Mouse (Mus musculus) lung, postnatal 25 days (tissue): ENCODE results near the gene Pakap.

Experiments
- DNase-seq: peaks from one replicate; pipeline ENCODE4 v3.0.0; 2022; ENCODE audit warnings: low spot score

Gene Pakap

DNA sequence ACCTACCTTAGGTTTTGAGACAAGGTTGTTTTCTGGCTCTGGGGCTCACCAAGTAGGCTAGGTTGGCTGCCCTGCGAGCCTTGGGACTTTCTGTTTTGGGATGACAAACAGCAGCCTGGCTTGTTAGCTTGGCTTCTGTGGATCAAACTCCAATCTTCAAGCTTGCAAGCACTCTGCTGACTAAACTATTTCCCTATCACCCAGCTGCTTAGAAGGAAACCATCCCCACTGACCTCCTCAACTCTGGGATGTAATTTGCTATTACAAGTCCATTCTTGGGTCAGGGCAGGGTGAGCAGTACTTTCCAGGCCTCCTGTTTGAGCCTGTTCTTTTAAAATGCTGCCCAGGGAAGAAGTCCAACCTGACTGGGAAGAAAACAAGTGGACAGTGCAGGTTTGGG lies 196.9 kb downstream of the Pakap start:
- DNase-seq: no peak

DNA sequence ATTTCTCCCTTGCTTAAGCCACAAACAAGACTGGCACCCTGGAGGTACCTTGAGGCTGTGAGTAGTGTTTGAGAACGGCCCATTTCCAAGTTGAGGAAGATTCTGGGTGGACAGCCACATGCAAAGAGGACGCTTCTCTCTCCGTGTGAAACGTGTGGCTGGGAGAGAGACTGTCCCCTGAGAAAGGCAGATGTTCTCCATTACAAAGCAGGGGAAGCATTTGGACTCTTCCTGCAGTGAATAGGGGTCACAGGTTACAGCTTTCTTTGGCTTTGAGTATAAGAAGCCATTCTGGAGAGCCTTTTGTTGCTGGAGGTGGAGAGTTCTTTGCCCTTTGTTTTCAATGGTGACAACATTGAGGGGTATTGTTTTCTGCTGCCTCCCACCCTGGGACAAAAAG lies 197.8 kb downstream of the Pakap start:
- DNase-seq: no peak

DNA sequence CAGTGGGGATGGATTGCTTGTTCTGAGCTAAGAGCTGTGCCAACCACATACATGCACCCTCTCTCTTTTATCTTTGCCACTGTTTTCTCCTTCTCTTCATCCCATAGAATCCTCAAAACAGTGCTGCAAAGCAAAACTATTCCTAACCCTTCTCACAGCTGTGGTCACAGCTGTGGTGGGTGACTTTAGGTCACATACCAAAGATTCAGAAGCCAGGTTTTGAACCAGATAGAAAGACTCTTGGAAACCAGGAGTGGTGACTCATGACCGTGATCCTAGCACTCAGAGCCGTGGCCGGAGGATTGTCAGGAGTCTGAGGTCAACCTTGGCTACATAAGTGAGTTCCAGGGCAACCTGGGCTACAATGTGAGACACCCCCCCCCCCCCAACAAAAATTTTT lies 201.0 kb downstream of the Pakap start:
- DNase-seq: no peak

DNA sequence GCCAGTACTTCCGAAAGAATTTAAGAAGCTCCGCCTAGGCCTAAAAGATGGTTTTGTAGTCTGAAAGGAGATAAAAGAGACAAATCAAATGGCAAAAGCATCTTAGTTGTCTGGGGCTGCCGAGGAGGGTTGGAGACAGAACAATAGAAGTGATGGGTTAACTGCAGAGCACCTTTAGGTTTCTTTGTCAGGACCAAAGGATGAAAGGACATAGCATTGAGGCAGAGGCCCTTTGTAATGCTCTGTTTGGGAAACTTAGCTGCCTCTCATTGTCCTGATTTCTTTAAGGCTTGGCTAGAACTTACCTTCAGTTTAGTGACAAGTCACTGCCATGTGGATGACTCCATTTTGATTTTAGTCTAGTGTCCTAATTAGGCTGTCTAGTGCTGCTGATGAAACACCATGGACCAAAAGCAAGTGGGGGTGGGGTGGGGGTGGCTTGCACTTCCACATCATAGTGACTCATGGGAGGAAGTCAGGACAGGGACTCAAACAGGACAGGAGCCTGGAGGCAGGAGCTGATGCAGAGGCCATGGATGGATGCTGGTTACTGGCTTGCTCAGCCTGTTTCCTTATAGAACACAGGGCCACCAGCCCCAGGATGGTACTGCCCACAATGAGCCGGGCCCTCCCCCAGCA lies 202.3 kb downstream of the Pakap start:
- DNase-seq: no peak

DNA sequence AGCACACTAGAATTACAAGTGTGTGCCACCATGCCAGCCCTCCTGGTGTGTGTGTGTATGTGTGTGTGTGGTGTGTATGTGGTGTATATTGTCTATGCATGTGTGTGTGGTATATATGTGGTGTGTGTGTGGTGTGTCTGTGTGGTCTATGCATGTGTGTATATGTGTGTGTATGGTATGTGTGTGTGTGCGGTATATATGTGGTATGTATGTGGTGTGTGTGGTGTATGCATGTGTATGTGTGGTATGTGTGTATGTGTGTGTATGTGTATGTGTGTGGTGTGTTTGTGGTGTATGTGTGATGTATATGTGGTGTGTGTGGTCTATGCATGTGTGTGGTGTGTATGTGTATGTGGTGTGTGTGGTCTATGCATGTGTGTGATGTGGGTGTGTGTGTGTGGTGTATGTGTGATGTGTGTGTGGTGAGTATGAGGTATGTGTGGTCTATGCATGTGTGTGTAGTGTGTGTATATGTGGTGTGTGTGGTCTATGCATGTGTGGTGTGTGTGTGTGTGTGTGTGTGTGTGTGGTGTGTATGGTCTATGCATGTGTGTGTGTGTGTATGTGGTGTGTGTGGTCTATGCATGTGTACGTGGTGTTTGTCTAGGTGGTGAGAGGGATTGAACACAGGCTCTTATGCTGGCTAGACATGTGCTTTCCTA lies 203.7 kb downstream of the Pakap start:
- DNase-seq: no peak

DNA sequence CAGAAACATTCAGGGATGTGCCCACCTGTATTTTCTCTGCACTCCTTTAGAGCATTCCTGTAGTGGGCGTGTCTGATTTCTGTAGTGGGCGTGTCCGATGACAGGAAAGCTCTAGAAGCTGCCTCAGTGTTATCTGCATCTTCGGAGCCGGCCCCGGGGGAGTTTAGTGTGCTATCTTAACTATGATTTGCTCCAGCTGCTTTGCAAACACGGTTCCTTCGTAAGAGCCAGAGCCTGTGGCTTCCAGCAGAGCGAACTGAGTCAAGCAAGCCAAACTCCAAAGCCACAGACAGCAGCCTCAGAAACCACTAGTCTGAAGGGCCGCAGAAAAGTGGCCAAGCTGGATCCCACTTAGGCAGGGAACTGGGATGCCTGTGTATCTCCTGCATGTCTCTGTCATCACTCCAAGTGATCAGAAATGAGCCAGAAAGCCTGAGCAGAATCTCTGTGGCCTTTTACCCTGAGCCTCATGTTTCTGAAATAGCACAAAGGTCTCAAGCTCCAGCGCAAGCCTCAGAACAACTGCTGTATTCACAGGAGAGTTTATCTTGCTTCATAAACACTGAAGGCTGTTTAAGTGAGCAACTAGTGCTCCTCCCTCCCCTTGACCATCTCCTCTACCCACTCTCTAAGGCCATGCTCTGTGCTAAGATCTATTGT lies 205.0 kb downstream of the Pakap start:
- DNase-seq: no peak

DNA sequence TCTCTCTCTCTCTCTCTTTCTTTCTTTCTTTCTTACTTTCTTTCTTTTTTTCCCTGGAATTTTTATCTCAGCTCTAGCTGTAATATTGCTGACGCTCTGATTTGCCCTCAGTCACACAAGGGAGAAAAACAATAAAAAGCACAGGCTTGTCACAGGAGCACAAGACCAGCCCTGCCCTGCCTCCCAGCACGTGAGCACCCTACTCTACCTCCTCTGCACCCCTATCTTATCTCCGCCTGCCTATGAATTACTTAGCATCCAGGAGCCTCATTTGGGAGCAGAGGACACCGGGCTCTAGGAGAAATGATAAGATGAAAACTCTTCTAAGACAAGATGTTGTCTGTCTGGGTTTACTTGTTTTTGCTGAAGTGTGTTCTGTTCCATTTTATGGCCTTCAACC lies 206.5 kb downstream of the Pakap start:
- no peak for DNase-seq

DNA sequence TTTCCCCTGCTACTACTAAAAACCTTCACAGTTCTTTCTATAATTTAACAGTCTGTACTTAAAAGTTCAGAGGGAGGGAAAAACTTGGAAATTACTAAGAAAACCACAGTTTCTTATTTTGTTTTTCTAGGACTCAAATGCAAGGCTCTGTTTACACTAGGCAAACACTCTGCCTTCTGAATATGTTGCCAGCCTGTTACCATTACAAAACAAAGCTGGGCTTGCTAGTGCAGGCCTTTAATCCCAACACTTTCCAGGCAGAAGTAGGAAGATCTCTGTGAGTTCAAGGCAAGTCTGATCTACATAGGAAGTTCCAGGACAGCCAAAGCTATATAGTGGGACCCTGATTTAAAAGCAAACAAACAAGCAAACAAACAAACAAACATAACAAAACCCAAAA lies 207.6 kb downstream of the Pakap start:
- DNase-seq: no peak

DNA sequence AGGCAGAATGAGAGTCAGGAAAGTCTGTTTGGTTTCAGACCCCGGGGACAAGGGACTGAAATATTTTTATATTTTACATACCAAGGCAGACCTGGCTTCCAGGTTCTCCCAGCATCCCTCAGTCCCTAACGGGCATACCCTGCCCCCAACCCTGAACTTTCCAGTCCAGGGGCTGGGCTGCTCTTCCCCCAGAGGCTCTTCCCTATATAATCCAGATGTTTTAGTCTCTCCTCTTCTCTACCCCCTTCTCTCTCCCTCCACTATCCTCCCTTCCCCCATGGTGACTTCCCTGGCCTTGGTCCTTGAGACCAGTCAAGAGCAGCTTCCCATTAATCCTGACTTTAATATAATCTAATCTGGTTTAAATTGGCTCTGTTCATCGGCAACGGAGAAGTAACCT lies 212.4 kb downstream of the Pakap start:
- no peak for DNase-seq

DNA sequence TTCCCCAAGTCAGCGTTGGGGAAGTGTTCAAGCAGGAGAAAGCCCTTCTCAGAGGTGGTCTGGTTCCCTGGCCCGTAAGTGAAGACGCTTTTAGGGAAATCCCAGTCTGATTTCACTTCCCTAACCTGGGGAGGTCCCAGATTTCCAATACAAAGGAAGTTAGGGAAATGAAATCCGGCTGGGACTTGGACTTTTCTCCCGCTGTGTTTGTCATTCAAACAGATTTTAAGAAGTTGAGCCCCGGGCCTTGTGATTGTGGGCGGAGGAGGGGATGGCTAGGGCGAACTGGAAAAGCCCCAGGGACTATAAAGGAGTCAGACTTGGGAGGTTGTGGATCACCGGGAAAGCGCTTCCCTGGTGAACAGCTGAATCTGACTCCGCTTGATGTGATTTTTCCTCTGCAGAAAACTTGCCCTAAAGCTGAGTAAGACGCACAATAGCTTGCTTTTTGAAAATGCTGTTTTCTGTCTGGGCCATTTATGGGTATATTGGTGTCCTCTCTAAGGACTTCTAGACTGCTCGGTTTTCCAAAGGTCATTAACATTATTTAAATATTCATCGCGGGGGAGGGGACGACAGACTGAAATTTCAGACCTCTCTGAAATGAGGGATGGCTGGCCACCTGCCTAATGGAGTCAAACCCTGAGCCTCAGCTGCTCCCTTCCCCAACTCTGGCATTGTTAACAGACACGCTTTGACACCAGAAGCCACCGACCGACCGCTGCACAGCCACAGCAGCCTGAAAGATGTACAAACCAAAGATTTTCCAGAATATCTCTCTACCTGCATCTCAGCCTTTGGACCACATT lies 213.1 kb downstream of the Pakap start:
- no peak for DNase-seq

DNA sequence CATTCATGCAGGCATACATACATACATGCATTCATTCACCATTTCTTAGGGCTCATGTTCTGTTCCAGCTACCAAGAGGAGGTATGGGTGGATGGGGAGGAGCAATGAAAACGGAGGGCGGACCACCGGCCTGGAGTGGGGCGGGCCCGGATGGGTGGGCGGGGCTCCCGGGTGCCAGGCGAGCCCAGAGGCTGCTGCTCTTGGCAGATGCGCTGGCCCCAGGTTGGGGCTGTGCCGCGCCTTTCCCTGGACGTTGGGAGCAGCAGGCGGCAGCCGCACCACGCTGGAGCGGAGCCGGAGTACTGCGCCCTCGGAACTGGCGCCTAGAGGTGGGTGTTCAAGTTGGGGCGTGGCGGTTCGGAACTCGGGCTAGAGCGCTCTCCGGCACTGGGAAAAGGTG lies 214.0 kb downstream of the Pakap start:
- peak; percentile 85 for DNase-seq

DNA sequence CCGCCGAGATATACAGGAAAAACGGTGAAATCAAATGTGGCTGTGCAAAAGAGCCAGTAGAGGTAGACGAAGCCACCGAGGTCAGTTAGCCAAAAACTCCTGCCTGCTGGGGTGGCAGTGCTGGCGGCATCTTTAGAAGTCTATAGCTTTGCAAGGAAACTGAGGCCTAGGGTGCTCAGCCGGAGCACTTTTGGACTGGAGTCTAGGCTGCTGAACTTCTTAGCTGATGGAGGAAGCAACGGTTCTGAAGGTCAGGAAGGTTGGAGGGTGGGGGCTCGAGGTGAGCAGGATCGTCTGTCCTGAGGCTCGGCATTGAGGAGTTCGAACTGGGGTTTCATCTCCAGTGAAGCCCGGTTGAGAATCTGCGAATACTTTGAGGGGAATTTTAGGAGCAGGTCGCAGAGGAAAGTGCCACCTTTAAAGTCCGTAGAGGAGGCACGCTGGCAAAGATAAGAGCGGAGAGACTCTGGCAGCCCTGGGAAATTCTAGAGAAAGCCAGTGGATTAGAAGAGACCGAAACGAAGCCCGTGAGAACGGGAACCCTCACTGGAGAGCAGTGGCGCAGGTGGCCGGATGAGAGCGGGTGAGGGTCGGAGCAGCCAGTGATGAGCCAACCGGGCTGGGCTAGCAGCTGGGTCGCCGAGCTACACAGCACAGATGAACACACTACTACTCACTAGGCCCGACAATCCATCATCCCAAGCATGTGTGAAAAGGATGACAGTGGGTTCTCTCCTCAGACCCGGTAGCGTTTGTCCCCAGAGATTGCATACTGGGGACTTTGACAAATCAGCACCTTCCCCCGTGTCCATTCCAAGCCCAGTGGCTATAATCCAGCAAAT lies 214.8 kb downstream of the Pakap start:
- no peak for DNase-seq

DNA sequence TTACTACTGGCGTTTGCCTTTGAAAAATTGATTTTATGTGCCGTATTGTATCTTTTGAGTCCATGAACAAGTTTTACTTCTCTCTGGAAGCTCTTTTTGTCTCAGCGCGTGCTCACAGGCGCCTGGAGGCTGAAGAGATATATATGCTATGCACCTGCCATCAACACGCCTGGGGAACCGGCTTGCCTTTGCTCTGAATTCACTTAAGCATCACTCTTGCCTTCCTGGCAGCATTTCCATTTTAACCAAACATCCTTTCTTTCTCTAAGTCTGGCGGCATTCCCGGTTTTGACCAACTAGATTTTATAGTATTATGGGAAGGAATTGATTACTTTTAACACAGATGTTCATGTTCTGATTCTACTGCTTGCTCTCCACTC lies 215.4 kb downstream of the Pakap start:
- no peak for DNase-seq

DNA sequence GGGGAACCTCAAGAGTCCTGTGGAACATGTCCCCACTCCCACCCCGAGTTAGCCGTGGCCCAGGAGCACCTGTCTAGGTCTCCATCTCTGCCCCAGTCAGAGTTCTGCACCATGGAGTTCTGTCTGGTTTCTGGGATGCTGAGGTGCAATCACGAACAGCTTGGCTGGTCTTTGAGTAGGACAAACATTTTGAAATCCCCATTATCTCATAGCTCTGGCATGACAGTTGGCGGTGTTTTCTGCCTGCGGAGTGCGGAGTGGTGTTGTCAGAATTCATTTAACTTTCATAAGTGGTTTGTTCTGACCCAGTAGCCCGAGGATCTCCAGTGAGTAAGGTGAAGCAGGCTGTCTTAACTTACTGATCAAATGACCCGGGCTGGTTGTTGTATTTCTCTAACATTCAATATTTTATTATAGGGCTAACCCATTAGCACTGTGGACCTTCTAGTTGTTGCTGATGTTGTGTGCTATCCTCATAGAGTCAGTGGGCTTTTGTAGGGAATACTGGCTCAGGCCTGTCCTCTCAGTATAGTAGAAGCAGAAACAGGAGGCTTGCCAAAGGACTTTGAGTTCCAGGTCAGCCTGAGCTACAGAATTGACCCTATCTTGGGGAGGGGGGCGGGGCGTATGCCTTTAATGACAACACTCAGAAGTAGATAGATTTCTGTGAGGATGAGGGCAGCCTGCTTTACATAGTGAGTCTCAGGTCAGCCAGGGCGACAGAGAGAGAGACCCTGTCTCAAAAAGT lies 216.0 kb downstream of the Pakap start:
- peak; percentile 72 for DNase-seq

DNA sequence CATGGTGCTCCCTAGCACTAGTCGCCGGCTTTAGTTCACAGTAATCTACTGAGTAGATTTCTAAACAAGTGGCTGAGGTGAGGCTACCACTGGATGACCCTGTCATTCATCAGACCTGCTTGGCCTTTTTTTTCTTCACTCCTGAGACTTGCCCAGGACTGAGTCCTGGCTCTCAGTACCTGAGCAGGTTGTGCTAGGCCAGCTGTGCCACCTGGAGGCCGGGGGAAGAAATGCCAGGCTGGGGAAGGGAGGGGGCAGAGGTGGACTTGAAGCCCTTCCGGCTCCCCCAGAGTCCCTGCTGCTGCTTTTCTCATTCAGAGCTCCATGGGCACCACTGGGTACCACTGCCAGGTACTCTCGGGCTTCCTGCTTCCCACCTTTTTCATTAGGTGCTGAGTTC lies 220.7 kb downstream of the Pakap start:
- DNase-seq: no peak

DNA sequence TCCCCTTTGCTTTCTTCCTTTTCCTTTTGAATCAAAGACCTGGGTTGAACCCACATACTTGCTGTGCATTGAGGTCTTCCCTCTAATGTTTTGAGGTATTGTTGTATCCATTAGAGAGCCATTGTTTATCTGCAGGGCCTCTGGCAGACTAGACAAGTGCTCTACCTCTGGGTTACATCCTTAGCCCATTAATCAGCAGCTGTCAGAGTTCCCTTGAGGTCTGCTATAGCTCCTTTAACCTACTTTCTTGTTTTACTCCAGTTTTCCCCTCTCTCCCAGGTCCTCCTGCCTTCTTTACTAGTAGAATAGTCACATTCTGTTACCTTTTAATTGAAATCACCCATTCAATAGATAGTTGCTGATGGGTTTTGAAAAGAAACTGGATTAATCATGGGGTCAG lies 221.1 kb downstream of the Pakap start:
- DNase-seq: no peak

DNA sequence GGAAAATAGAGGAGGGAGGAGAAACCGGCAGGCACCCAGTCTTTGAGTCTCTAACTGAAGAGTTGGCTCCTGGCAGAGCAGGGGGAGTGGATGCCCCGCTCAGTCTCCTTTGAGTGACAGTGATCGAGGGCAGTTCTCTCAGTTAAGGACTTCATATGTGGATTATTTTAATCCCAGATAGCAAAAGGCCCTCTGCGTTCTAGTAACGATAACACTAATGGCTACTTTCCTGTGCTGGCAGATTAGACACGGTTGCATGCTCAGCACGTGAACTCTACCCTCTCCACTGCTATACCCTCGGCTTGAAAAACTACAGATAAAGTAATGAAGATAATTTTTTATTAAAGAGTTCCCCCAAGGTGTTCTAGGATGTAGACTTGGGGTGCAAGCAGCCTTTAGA lies 226.0 kb downstream of the Pakap start:
- DNase-seq: no peak

DNA sequence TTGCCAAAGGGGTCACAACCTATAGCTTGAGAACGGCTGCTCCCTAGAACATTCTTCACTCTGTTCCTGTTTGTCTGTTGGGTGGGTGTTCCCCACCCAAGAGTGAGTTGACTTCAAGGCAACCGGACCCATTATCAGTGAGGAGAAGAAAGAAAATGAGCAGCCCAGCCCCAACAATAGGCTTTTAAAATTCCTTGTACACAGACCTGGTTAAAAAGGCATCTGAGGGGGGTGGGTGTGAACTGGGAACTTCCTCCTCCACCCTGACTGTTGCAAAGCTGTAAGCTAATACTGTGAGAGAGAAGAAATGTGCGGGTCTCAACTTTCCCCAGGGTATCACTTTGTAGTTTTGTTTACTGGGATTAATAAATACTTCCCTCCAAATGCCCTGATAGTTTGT lies 226.6 kb downstream of the Pakap start:
- DNase-seq: no peak

DNA sequence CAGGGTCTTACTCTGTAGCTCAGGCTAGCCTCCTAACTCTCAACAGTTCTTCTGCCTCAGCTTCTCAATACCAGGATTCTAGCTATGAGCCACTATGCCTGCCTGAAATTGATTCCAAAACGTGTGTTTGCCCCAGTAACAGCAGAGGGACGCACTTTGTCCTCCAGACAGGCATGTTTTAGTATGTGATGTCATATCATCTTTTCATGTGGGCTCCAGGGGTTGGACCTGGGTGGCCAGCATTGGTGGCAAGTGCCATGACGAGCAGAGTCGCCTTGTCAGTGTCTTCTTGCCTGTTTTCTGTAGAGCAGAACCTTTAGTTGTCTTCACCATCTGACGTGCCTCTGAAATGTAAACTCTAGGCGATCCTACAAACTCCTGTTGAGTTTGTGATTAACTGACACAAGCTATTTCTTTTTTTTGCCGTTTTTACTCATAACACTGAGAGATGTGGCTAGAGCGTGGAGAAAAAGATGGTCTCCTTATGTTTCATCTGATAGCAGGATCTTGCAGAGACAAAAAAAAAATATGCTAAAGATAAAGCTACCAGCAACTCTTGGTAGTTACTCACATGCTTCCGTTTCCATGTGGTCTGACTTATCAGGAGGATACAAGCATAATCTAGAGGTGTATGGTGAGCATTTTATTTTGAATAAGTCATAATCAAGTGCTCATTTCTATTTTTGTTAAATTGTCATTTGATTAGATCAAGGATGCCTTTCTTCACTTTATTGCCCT lies 229.7 kb downstream of the Pakap start:
- DNase-seq: no peak

DNA sequence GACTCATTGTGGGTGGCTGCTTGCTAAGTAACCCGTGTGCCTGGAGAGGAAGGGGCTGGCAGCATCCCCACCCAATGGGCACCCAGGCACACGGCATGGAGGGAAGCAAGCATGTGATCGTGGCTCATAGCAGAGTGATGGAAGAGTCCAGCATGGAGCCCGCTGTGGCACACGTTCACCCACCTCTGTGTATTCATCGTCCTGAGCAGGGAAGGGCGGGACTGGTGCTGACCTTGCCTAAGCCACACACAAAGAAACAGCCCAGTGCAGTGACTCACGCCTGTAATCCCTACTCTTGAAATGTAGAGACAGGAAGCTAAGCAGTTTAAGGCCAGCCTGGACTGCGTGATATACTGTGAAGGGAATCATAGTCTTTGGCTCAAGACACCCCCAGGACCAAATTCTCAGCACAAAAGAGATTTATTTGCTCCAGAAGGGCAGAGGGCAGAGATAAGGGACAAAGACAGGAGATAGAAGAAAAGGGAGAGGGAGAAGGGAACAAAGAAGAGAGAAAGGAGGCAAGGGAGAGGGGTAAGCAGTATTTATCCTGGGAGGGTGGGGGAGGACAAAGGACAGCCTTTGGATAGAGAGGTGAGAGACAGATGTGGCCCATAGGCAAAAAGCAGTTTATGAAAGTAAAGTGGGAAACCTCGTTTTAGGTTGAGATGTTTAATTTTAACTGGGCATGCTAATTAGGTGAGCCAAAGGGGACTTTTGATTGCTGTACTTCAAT lies 230.5 kb downstream of the Pakap start:
- DNase-seq: no peak
